ENCODE assay signal across 8 mouse cellular contexts in the genomic region with DNA sequence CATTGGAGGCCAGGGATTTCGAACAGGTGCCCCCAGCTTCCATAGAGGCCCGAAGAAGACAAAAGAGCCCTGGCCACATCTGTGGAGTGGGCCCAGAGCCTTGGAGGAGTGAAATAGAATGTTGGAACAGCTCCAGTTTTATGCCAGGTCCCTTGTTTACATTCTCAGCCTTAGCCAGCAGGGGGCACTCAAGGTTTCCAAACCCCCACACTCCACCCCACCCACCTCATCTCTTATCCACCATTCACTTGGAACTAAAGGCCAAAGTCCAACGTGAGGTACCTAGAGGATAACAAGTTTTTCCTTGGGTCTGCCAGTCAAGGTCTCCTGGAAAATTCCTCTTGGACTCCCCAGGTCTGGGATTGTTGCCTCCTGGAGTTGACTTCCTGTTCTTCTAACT. TPM values are rescaled to one million over a fixed set of nuclear protein-coding genes. Genes with fewer than 3 reads are reported as not detected.
A peak's percentile ranks its signal among the peaks of the same experiment; 100 is the strongest.
DNase-seq lines count a peak whose midpoint lies in the region; ATAC-seq and TF ChIP-seq lines count a peak whose summit lies in the region.

No protein-coding gene starts in this region.

- H3K4me3 ChIP-seq in cortical plate, adult 2 months (ENCODE audit: insufficient read depth, low read length): no peak overlapping the region
- no peak overlapping the region for H3K4me3 ChIP-seq in kidney, postnatal 0 days (replicated peaks; ENCODE audit: low read depth, low read length)

- TF ChIP-seq POLR2A in cortical plate, adult 2 months (IDR thresholded peaks at IDR 0.05; ENCODE audit: extremely low read depth, insufficient read depth, low read length): no peak

- no peak overlapping the region for H3K9ac ChIP-seq in kidney, postnatal 0 days (ENCODE audit: low read depth, low read length)

- peaks cover 2% of the 10 kb centered on the region for H3K4me1 ChIP-seq in cortical plate, adult 2 months (ENCODE audit: control insufficient read depth, insufficient read depth, low read length)
- H3K4me1 ChIP-seq in kidney, postnatal 0 days (replicated peaks; ENCODE audit: insufficient read depth, low read length): no peaks in the 10 kb centered on the region

- no peaks in the 10 kb centered on the region for H3K27me3 ChIP-seq in kidney, postnatal 0 days (ENCODE audit: insufficient read depth, low read length)

- peak; percentile 52; the same call in 1 of the 2 replicates for TF ChIP-seq CTCF in cortical plate, adult 2 months (IDR thresholded peaks at IDR 0.05; ENCODE audit: extremely low read depth, insufficient read depth, low read length)
- peak; percentile 64 for TF ChIP-seq CTCF in kidney, postnatal 0 days (IDR thresholded peaks at IDR 0.05; ENCODE audit: low read depth)

- no peaks in the 10 kb centered on the region for H3K36me3 ChIP-seq in kidney, postnatal 0 days (ENCODE audit: insufficient read depth, low read length)

- no peaks in the 10 kb centered on the region for H3K9me3 ChIP-seq in kidney, postnatal 0 days (replicated peaks; ENCODE audit: low read length)

- WGBS in kidney, postnatal 0 days: 38% methylated on average over 3 of the region's 3 CpGs

- H3K4me2 ChIP-seq in kidney, postnatal 0 days (ENCODE audit: low read length): no peak overlapping the region

- no peak for ATAC-seq in kidney, postnatal 0 days (replicated peaks; ENCODE audit: low FRiP score, low read depth)

- peak; percentile 41 to 67 for DNase-seq in heart, adult 18-20 months
- DNase-seq in heart, adult 11 months: no peak
- DNase-seq in urinary bladder, postnatal 25 days (ENCODE audit: low spot score): peak; percentile 15
- DNase-seq in urinary bladder, adult 2 months (ENCODE audit: low spot score): no peak
- peak; percentile 31 for DNase-seq in kidney, postnatal 0 days (ENCODE audit: low spot score)
- DNase-seq in lung, postnatal 36 days: peak; percentile 23
- DNase-seq in thymus, postnatal 14 days: peak; percentile 8

- H3K27ac ChIP-seq in cortical plate, adult 2 months (ENCODE audit: insufficient read depth, low read length): no peak overlapping the region
- H3K27ac ChIP-seq in kidney, postnatal 0 days: no peak overlapping the region

RNA-seq across cellular contexts. Expression of a gene that starts 27.0 kb away (rescaled TPM):
- total RNA-seq in heart, adult 18-20 months (2021): 1 to 10 TPM; 7.5 to 9.0 TPM
- polyA plus RNA-seq in urinary bladder, adult 2 months (2012; rRNA removed): 10.5 and 16.2 TPM in 2 replicates
- polyA plus RNA-seq in cortical plate, adult 2 months (2012; rRNA removed): 235 and 239 TPM in 2 replicates
- 10.2 and 10.5 TPM in 2 replicates for polyA plus RNA-seq in kidney, postnatal 0 days (2015; fragmentation: Nextera tagmentation; extraction: Ambion mirVana)

Comparison
In these comparisons a context has a peak if more than half of its experiments do, and no peak if none do; other contexts are left out.
1. DNase-seq: peak in heart, adult 18-20 months (2 of 2), urinary bladder, postnatal 25 days (single experiment), kidney, postnatal 0 days (single experiment), lung, postnatal 36 days (single experiment) and thymus, postnatal 14 days (single experiment); none in heart, adult 11 months (single experiment) and urinary bladder, adult 2 months (single experiment).
2. RNA of a gene that starts 27.0 kb away (polyA plus RNA-seq): 235 to 239 TPM in cortical plate, adult 2 months; 10.5 to 16.2 TPM in urinary bladder, adult 2 months and 10.2 to 10.5 TPM in kidney, postnatal 0 days; every median in the first group is over 10 times any median in the second.